Mouse (Mus musculus): ENCODE measurements around the gene Chst13.

- TF ChIP-seq EP300 (IDR thresholded peaks at IDR 0.05; ENCODE audit: insufficient read depth, low read depth, low read length) = no peak
- no peak for TF ChIP-seq CTCF (IDR thresholded peaks at IDR 0.05; ENCODE audit: low read depth, low read length)
These were observed 45.0 kb upstream of the Chst13 start for GRCm38 (mm10) chr6:90369725-90370553.

Measured in ES-Bruce4 (cell line).